Mouse (Mus musculus) erythroid progenitor cell, adult 5-6 weeks (primary cell): ENCODE data around the gene Prmt3. TPM values are rescaled to one million over a fixed set of nuclear protein-coding genes. Genes with fewer than 3 reads are reported as not detected.

ENCODE experiments used
- ATAC-seq: replicated peaks from 2 replicates; pipeline ENCODE4 v1.8.0; 2016; ENCODE audit warnings: moderate number of reproducible peaks, mild to moderate bottlenecking, moderate TSS enrichment, inconsistent platforms; ENCODE audit not compliant: poor library complexity, low FRiP score, severe bottlenecking
- total RNA-seq, 2 experiments: library from RNA; stranded (forward) in 1 of 2; stranded (reverse) in 1 of 2; fragments of 150-400 nt in 1 of 2; fragments of 186-747, 209-891 nt in 1 of 2; gene quantifications; 2 replicates each; pipeline versions ENCODE4 v1.2.3 to v1.2.4; 2015 to 2017; ENCODE audit warnings: low replicate concordance in 2 of 2

Prmt3 gene
- total RNA-seq, 2 experiments from 2014 or later = 5.6 to 26.4 TPM

DNA sequence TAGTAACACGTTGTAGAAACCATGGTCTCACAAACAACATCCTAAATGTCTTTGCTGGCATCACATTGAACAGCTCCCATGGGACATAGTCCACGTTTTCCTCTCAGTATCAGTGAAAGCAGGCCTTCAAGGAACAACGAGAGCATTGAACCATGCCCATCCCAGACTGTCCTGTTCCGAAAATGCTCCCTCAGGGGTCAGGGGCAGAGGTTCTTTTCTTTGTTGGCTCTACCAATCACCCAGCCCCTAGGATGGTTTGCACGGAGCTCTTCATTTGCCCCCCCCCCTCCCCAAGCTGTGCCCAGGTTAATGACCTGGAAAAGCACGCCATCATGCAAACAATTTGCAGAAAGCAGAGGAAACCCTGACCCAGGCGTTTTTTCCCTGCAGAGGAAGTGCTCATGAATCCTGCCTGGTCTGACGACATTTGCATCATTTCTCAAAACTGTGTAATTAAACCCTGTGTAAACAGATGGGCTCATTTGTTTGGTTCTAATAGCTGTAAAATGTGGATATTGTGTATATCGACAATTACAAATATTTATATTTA is 123.9 kb downstream of the Prmt3 start:
- no peak for ATAC-seq

- no peak for ATAC-seq
Observed at GRCm38 (mm10) chr7:49907191-49908171, 129.3 kb downstream of the Prmt3 start.

Other genes with a start within 250 kb of the Prmt3 start
- gene Dbx1, start 141.5 kb upstream of the Prmt3 start, total RNA-seq (2015; ENCODE audit: low replicate concordance) = not detected in 2 replicates
- gene Dbx1, start 141.5 kb upstream of the Prmt3 start, total RNA-seq (2017; ENCODE audit: low replicate concordance) = not detected in 2 replicates
- 31.4 and 49.5 TPM in 2 replicates for gene Htatip2, start 19.2 kb upstream of the Prmt3 start, total RNA-seq (2015; ENCODE audit: low replicate concordance)
- 37.7 and 51.5 TPM in 2 replicates for gene Htatip2, start 19.2 kb upstream of the Prmt3 start, total RNA-seq (2017; ENCODE audit: low replicate concordance)
- gene Slc6a5, start 131.8 kb downstream of the Prmt3 start, total RNA-seq (2015; ENCODE audit: low replicate concordance) = not detected in 2 replicates
- gene Slc6a5, start 131.8 kb downstream of the Prmt3 start, total RNA-seq (2017; ENCODE audit: low replicate concordance) = not detected in 2 replicates
- not detected in 2 replicates for gene Nell1, start 196.5 kb downstream of the Prmt3 start, total RNA-seq (2015; ENCODE audit: low replicate concordance)
- gene Nell1, start 196.5 kb downstream of the Prmt3 start, total RNA-seq (2017; ENCODE audit: low replicate concordance) = not detected in 2 replicates